Mouse (Mus musculus) thymus, postnatal 4 days (tissue): ENCODE results near the gene Ehbp1l1.
"Not testable (repeated sequence)": the region's sequence is repeated elsewhere in the genome, so short reads cannot be mapped to it uniquely, and the experiment has no call there.

Experiments
- DNase-seq: peaks from one replicate; pipeline ENCODE4 v3.0.0; 2021

The Ehbp1l1 gene

GRCm38 (mm10) chr19:5704801-5705571 is 21.1 kb downstream of the Ehbp1l1 start:
- peak; percentile 80 for DNase-seq

GRCm38 (mm10) chr19:5704163-5704800 is 21.8 kb downstream of the Ehbp1l1 start, which contains the start of gene Kcnk7:
TSS of gene Kcnk7 (plus strand) at chr19:5704367.
- DNase-seq: peak; percentile 51

GRCm38 (mm10) chr19:5695849-5696462 is 30.2 kb downstream of the Ehbp1l1 start:
- no peak for DNase-seq

GRCm38 (mm10) chr19:5693801-5694200 is 32.3 kb downstream of the Ehbp1l1 start:
- DNase-seq: no peak

- no peak for DNase-seq
These were observed 33.2 kb downstream of the Ehbp1l1 start for GRCm38 (mm10) chr19:5692913-5693396.

- no peak for DNase-seq
These were observed 33.8 kb downstream of the Ehbp1l1 start for GRCm38 (mm10) chr19:5692086-5692912.

- no peak for DNase-seq
These were observed 34.5 kb downstream of the Ehbp1l1 start for GRCm38 (mm10) chr19:5691601-5692000.

- peak; percentile 40 for DNase-seq
These were observed 35.8 kb downstream of the Ehbp1l1 start for GRCm38 (mm10) chr19:5690343-5690735.

- DNase-seq: peak; percentile 88
These were observed 36.4 kb downstream of the Ehbp1l1 start for GRCm38 (mm10) chr19:5689565-5690342.

- no peak for DNase-seq
These were observed 37.1 kb downstream of the Ehbp1l1 start for GRCm38 (mm10) chr19:5689088-5689428.

- peak; percentile 97 for DNase-seq
These were observed 37.7 kb downstream of the Ehbp1l1 start, which contains the start of the genes Map3k11 and Pcnx3 for GRCm38 (mm10) chr19:5688200-5689087. TSS of gene Map3k11 (plus strand) at chr19:5688742. TSS of gene Pcnx3 (minus strand) at chr19:5688908.

GRCm38 (mm10) chr19:5687738-5688137 is 38.4 kb downstream of the Ehbp1l1 start:
- no peak for DNase-seq

- not testable (repeated sequence) for DNase-seq
These were observed 39.2 kb downstream of the Ehbp1l1 start for GRCm38 (mm10) chr19:5686954-5687353.

GRCm38 (mm10) chr19:5686437-5686836 is 39.7 kb downstream of the Ehbp1l1 start:
- no peak for DNase-seq

GRCm38 (mm10) chr19:5685861-5686260 is 40.3 kb downstream of the Ehbp1l1 start:
- DNase-seq: no peak

- no peak for DNase-seq
These were observed 40.7 kb downstream of the Ehbp1l1 start for GRCm38 (mm10) chr19:5685431-5685830.

GRCm38 (mm10) chr19:5684985-5685384 is 41.1 kb downstream of the Ehbp1l1 start:
- no peak for DNase-seq

- no peak for DNase-seq
These were observed 41.9 kb downstream of the Ehbp1l1 start for GRCm38 (mm10) chr19:5684236-5684635.

- DNase-seq: no peak
These were observed 45.7 kb downstream of the Ehbp1l1 start for GRCm38 (mm10) chr19:5680432-5680831.

- DNase-seq: no peak
These were observed 57.7 kb downstream of the Ehbp1l1 start for GRCm38 (mm10) chr19:5668372-5668771.

- no peak for DNase-seq
These were observed 59.7 kb downstream of the Ehbp1l1 start for GRCm38 (mm10) chr19:5666386-5666785.
